Mouse (Mus musculus): ENCODE measurements at regions not wholly inside any gene's neighbourhood (a gene's known extent, or its start where the extent isn't known, plus 50 kb on each side); places are given as distances from the start of the nearest gene placed in this dataset.
A peak's percentile ranks its signal among the peaks of the same experiment; 100 is the strongest.

DNA sequence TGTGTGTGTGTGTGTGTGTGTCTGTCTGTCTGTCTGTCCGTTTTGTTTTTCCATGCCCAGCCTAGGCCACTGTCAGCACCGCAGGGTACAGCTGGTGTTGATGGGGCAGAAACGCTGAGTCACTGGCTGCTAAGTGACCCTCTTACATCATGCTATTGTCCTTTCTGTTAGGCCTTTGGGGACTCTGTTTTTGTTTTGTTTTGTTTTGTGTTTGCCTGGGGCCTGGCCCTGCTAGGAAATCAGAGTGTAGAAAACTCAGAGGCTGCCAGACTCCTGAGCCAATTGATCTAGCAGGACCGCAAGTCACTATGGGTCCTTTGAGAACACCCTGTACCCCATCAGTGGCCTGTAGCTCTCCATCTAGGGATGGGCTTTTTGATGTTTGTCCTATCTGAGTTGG, 59.9 kb upstream of the Ahctf1 start:
- Histone ChIP-seq H3K27ac (replicated peaks) (no peak overlapping the region), H3K9me3 (no peaks in the 10 kb centered on the region), H3K4me3 (no peak overlapping the region), H3K4me1 (peaks cover 24% of the 10 kb centered on the region), H3K36me3 (replicated peaks) (no peaks in the 10 kb centered on the region), H3K27me3 (replicated peaks; ENCODE audit: low read depth, poor library complexity, severe bottlenecking) (no peaks in the 10 kb centered on the region)
- WGBS: 64% methylated on average over 4 of the region's 4 CpGs
- DNase-seq (ENCODE audit: low spot score): no peak

DNA sequence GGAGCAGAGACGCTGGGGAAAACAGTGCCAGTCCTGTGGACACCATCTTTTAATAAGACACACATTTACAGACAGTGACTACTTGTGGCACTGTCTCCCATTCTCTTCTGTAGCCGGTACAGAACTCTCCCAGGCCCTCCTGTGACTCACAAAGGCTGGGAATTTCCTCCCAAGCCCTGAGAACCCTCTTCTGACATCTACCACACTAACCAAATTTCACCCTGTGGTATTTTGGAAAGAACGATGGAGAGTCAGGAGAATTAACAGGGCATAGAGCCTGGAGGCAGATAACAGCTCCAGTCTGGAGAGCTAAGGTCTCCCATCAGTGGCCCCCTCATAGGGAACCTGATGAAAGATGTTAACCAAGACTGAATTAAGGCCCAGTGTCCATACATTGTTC, 59.5 kb upstream of the Ahctf1 start:
- no peak overlapping the region for H3K4me3 ChIP-seq
- 71% methylated on average over 3 of the region's 3 CpGs for WGBS
- DNase-seq (ENCODE audit: low spot score): no peak

DNA sequence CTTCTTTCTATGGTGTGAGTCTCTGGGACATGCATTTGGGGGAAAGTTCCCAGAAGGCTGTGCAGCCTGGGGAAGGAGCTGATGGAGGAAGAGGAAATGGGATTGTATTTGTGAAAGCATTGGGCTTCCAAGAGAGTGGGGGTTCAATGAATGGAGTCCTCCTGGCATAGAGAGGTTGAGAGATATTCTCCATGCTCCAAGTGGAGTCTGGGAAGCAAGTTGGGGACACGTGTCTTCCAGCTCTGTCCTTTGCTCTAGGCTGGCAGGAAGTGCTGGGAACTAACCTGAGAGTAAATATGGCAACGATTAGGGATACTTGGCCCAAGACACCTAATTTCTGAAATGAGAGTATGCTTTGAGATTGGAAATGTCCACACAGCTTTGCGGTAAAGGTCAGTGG, 58.3 kb upstream of the Ahctf1 start:
- Histone ChIP-seq H3K9me3 (no peaks in the 10 kb centered on the region), H3K36me3 (replicated peaks) (no peaks in the 10 kb centered on the region), H3K4me1 (peaks cover 24% of the 10 kb centered on the region), H3K27me3 (replicated peaks; ENCODE audit: low read depth, poor library complexity, severe bottlenecking) (no peaks in the 10 kb centered on the region), H3K4me3 (no peak overlapping the region), H3K27ac (replicated peaks) (no peak overlapping the region)
- no peak for DNase-seq (ENCODE audit: low spot score)
- 75% methylated on average over 3 of the region's 3 CpGs for WGBS

More for the DNA sequence above, 59.5 kb upstream of the Ahctf1 start:
- peaks cover 24% of the 10 kb centered on the region for H3K4me1 ChIP-seq
- H3K27ac ChIP-seq (replicated peaks): no peak overlapping the region; the same call in 1 of the 2 replicates
- H3K9me3 ChIP-seq: no peaks in the 10 kb centered on the region
- no peaks in the 10 kb centered on the region for H3K27me3 ChIP-seq (replicated peaks; ENCODE audit: low read depth, poor library complexity, severe bottlenecking)
- H3K36me3 ChIP-seq (replicated peaks): no peaks in the 10 kb centered on the region

DNA sequence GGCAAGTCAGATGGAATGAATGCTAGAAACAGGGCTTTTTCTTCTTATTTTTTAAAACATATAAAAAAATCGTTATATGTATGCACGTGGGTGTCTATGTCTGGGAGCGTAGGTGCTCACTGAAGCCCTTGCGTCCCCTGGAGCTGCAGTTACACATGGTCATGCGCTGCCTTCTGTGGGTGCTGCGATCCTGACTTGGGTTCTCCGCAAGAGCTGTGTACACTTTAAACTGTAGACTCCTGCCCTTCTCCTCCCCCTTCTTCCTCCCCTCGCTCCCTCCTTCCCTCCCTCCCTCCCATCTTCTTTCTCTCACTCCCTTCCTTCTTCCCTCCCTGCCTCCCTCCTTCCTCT, 56.0 kb upstream of the Ahctf1 start:
- no peak for DNase-seq (ENCODE audit: low spot score)
- WGBS: 75% methylated on average over 8 of the region's 8 CpGs
- H3K27me3 ChIP-seq (replicated peaks; ENCODE audit: low read depth, poor library complexity, severe bottlenecking): no peaks in the 10 kb centered on the region

DNA sequence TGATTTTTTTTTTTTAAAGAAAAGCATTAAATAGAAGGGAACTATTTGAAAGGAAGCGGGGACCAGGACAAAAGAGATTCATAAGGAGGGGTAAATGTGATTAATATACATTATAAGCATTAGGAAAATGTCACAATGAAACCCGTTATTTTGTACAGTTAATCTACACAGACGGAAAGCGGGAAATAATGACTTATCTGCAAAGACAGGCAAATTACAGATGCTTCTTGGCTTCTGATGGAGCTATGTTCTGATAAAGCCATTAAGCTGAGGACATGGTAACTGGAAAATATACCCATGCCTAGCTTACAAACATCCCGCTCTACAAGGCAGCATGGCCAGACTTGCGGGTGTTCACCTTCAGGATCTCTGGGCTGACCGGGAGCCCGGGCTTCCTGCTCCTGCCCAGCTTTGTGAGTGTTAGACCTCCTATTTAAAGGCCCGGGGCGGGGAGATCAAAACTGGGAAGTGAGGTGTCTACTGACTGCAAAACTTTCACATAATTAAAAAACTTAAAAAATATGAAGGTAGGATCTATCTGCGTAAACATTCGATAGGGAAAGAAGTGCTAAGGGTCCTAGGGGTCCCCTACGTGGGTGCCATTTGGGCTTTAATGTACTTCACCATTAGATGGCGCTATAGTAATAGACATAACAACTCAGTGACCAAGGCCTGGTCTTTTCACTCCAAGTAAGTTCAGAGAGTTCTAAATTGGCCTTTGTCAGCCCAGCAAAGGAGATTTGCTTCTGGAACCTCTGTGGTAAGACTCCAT, 55.5 kb upstream of the Ahctf1 start:
- H3K27me3 ChIP-seq (replicated peaks; ENCODE audit: low read depth, poor library complexity, severe bottlenecking): no peaks in the 10 kb centered on the region
- H3K4me3 ChIP-seq: no peak overlapping the region
- DNase-seq (ENCODE audit: low spot score): peak; percentile 36
- H3K4me1 ChIP-seq: peaks cover 17% of the 10 kb centered on the region
- H3K27ac ChIP-seq (replicated peaks): no peak overlapping the region
- H3K9me3 ChIP-seq: no peaks in the 10 kb centered on the region
- 44% methylated on average over 14 of the region's 14 CpGs for WGBS
- H3K36me3 ChIP-seq (replicated peaks): no peaks in the 10 kb centered on the region

More for the DNA sequence above, 56.0 kb upstream of the Ahctf1 start:
- Histone ChIP-seq H3K4me3 (no peak overlapping the region), H3K9me3 (no peaks in the 10 kb centered on the region), H3K27ac (replicated peaks) (peak overlapping the region; percentile 58), H3K4me1 (peaks cover 12% of the 10 kb centered on the region), H3K36me3 (replicated peaks) (no peaks in the 10 kb centered on the region)

DNA sequence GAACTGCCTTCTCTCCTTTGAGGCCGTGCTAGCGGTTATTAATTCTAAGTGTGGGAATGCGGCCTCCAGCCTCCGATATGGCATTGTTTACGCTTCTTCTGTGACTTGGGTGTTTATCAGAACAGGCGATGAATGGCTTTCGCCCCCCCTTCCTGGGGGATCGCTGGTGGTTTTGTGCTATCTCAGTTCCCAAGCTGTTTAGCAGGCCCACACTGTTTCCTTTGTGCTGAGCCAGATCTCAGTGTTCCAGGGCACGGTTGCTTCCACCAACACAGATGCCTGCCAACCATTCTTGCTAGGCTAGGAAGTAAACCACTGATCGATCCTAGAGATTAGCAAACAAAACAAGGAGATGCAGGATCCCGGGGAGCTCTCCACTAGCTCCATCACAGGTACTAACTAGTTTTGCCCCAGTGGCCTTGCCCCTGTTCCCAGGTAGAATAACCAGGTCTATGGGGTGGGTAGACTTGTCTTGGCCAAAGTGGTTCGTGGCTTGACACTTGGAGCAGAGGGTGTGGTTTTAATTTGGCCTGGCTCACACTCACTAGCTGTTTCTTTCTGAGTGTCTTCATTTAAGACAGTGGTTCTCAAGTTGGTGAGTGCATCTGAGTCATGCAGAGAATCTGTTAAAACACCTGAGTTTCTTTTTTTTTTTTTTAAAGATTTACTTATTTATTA, 50.9 kb upstream of the Ahctf1 start:
- WGBS: 63% methylated on average over 12 of the region's 12 CpGs
- H3K4me1 ChIP-seq: peaks cover 6% of the 10 kb centered on the region
- H3K9me3 ChIP-seq: no peaks in the 10 kb centered on the region
- H3K27me3 ChIP-seq (replicated peaks; ENCODE audit: low read depth, poor library complexity, severe bottlenecking): no peaks in the 10 kb centered on the region
- no peak overlapping the region for H3K4me3 ChIP-seq
- no peaks in the 10 kb centered on the region for H3K36me3 ChIP-seq (replicated peaks)
- DNase-seq (ENCODE audit: low spot score): no peak
- no peak overlapping the region; the same call in 1 of the 2 replicates for H3K27ac ChIP-seq (replicated peaks)

All from embryonic facial prominence, embryonic 10.5 days (tissue).